Comparison of ENCODE assay signal across 47 mouse cellular contexts in genomic region chr11:106301765-106302164, GRCm38 (mm10). TPM values are rescaled to one million over a fixed set of nuclear protein-coding genes. Genes with fewer than 3 reads are reported as not detected.
"Had no signal": no experiment of that assay in that cellular context is flagged by ENCODE, and none has a peak within 500 bp of the region (broad histone marks: within the 10 kb centered on the region; RNA-seq: fewer than 3 reads in every experiment).

TSS of gene Gh (minus strand) at chr11:106301865.

- ATAC-seq: liver, embryonic 12.5 days; midbrain, embryonic 13.5 days; midbrain, embryonic 15.5 days; midbrain, embryonic 16.5 days had no signal

- H3K27me3 ChIP-seq: limb, embryonic 12.5 days; limb, embryonic 13.5 days; limb, embryonic 15.5 days; liver, embryonic 12.5 days; liver, embryonic 13.5 days; liver, embryonic 15.5 days; lung, embryonic 15.5 days; midbrain, embryonic 12.5 days; midbrain, embryonic 13.5 days; midbrain, embryonic 15.5 days; neural tube, embryonic 12.5 days had no signal

- H3K4me2 ChIP-seq: limb, embryonic 12.5 days; limb, embryonic 13.5 days; limb, embryonic 15.5 days; liver, embryonic 11.5 days; liver, embryonic 12.5 days; liver, embryonic 13.5 days; liver, embryonic 15.5 days; lung, embryonic 14.5 days; lung, embryonic 15.5 days; midbrain, embryonic 11.5 days; midbrain, embryonic 12.5 days; midbrain, embryonic 13.5 days; midbrain, embryonic 15.5 days; neural tube, embryonic 12.5 days had no signal

- H3K4me3 ChIP-seq: limb, embryonic 10.5 days; limb, embryonic 12.5 days; limb, embryonic 13.5 days; limb, embryonic 15.5 days; liver, embryonic 12.5 days; liver, embryonic 13.5 days; liver, embryonic 15.5 days; lung, embryonic 15.5 days; megakaryocyte, embryonic 14.5 days; midbrain, embryonic 10.5 days; midbrain, embryonic 12.5 days; midbrain, embryonic 13.5 days; midbrain, embryonic 15.5 days; myocyte; neural tube, embryonic 12.5 days had no signal

- H3K27ac ChIP-seq: limb, embryonic 10.5 days; limb, embryonic 12.5 days; limb, embryonic 13.5 days; limb, embryonic 15.5 days; liver, embryonic 12.5 days; liver, embryonic 13.5 days; liver, embryonic 14.5 days; liver, embryonic 15.5 days; lung, embryonic 15.5 days; macrophage; midbrain, embryonic 10.5 days; midbrain, embryonic 12.5 days; midbrain, embryonic 13.5 days; midbrain, embryonic 15.5 days; neural tube, embryonic 12.5 days had no signal

- H3K9me3 ChIP-seq: limb, embryonic 10.5 days; limb, embryonic 12.5 days; limb, embryonic 13.5 days; limb, embryonic 15.5 days; liver, embryonic 12.5 days; liver, embryonic 13.5 days; liver, embryonic 15.5 days; lung, embryonic 15.5 days; midbrain, embryonic 10.5 days; midbrain, embryonic 12.5 days; midbrain, embryonic 13.5 days; midbrain, embryonic 15.5 days; neural tube, embryonic 12.5 days had no signal

- H3K36me3 ChIP-seq: limb, embryonic 10.5 days; limb, embryonic 12.5 days; limb, embryonic 13.5 days; limb, embryonic 15.5 days; liver, embryonic 12.5 days; liver, embryonic 13.5 days; liver, embryonic 15.5 days; lung, embryonic 15.5 days; midbrain, embryonic 10.5 days; midbrain, embryonic 12.5 days; midbrain, embryonic 13.5 days; midbrain, embryonic 15.5 days; neural tube, embryonic 12.5 days had no signal

- H3K4me1 ChIP-seq: limb, embryonic 12.5 days; limb, embryonic 13.5 days; limb, embryonic 15.5 days; liver, embryonic 12.5 days; liver, embryonic 13.5 days; liver, embryonic 15.5 days; lung, embryonic 15.5 days; midbrain, embryonic 10.5 days; midbrain, embryonic 12.5 days; midbrain, embryonic 13.5 days; midbrain, embryonic 15.5 days; neural tube, embryonic 12.5 days had no signal

- DNase-seq: left cerebral cortex, postnatal 4 days; liver; liver, embryonic 13.5 days; liver, postnatal 0 days; lung, adult 18-20 months; lung, adult 2 months; lung, embryonic 14.5 days; lung, postnatal 10 days; lung, postnatal 14 days; lung, postnatal 36 days; lung, postnatal 4 days; midbrain, embryonic 14.5 days had no signal

- H3K9ac ChIP-seq: limb, embryonic 12.5 days; limb, embryonic 13.5 days; limb, embryonic 15.5 days; liver, embryonic 12.5 days; liver, embryonic 13.5 days; liver, embryonic 14.5 days; liver, embryonic 15.5 days; liver, postnatal 0 days; lung, embryonic 14.5 days; lung, embryonic 15.5 days; midbrain, embryonic 12.5 days; midbrain, embryonic 13.5 days; midbrain, embryonic 15.5 days; neural tube, embryonic 12.5 days had no signal

RNA-seq across cellular contexts. Expression of gene Gh, which starts in this region (rescaled TPM):
- total RNA-seq: left cerebral cortex, postnatal 10 days; left cerebral cortex, postnatal 14 days; left cerebral cortex, postnatal 25 days; left cerebral cortex, postnatal 36 days; left cerebral cortex, postnatal 4 days; liver, adult 2 months; megakaryocyte progenitor cell, adult 5-6 weeks; megakaryocyte, adult 5-6 weeks; megakaryocyte-erythroid progenitor cell, adult 5-6 weeks; monocyte, adult 5-6 weeks had no signal
- polyA plus RNA-seq: limb, embryonic 10.5 days; limb, embryonic 11.5 days; limb, embryonic 12.5 days; limb, embryonic 13.5 days; limb, embryonic 14.5 days; limb, embryonic 15.5 days; liver, adult 2 months; liver, embryonic 11.5 days; liver, embryonic 12.5 days; liver, embryonic 13.5 days; liver, embryonic 14.5 days; liver, embryonic 15.5 days; liver, embryonic 16.5 days; lung, embryonic 14.5 days; lung, embryonic 15.5 days; lung, embryonic 16.5 days; lung, postnatal 0 days; macrophage; midbrain, embryonic 10.5 days; midbrain, embryonic 11.5 days; midbrain, embryonic 12.5 days; midbrain, embryonic 13.5 days; midbrain, embryonic 14.5 days; midbrain, embryonic 15.5 days; midbrain, postnatal 0 days; myocyte; neural tube, embryonic 11.5 days; neural tube, embryonic 12.5 days had no signal
